Mouse (Mus musculus) left cerebral cortex, adult 2 months (tissue): Measurements from ENCODE around the gene Gm37596. TPM values are rescaled to one million over a fixed set of nuclear protein-coding genes. Genes with fewer than 3 reads are reported as not detected.
"Not testable (repeated sequence)": the region's sequence is repeated elsewhere in the genome, so short reads cannot be mapped to it uniquely, and the experiment has no call there.

Source experiments
- DNase-seq, 2 experiments: peaks; one replicate each; pipeline ENCODE4 v3.0.0; 2021 to 2022; ENCODE audit warnings: low spot score in 2 of 2, mixed read lengths in 1 of 2; ENCODE audit errors: extremely low spot score in 1 of 2
- H3K27ac ChIP-seq: fragments of 200-600 bp; 2 replicates; pipeline ENCODE4 v1.8.1; 2022
- H3K4me3 ChIP-seq: fragments of 200-600 bp; 2 replicates; pipeline ENCODE4 v1.8.1; 2022
- CTCF ChIP-seq: fragments of 200-600 bp; IDR thresholded peaks from 2 replicates; pipeline ENCODE4 v1.8.1; 2022; ENCODE audit warnings: antibody characterized with exemption, mild to moderate bottlenecking, moderate library complexity
- intact Hi-C: fragments of 180-260 bp; cut with DNase I; formaldehyde crosslinking; loops from one replicate; pipeline ENCODE4 v1.15.1; 2025
- long read RNA-seq, 2 experiments: library from polyadenylated mRNA; stranded (forward); transcript quantifications; one replicate each; pipeline ENCODE4 v2.0.0; 2021; ENCODE audit warnings: borderline mapping rate in 2 of 2
- total RNA-seq, 2 experiments: library from RNA; stranded (reverse); gene quantifications; 2 replicates each; pipeline ENCODE4 v1.2.3; 2021

Gene Gm37596
- not detected for total RNA-seq
- long read RNA-seq, experiment 1 = 0 reads
- long read RNA-seq, experiment 2 = 0 reads

DNA sequence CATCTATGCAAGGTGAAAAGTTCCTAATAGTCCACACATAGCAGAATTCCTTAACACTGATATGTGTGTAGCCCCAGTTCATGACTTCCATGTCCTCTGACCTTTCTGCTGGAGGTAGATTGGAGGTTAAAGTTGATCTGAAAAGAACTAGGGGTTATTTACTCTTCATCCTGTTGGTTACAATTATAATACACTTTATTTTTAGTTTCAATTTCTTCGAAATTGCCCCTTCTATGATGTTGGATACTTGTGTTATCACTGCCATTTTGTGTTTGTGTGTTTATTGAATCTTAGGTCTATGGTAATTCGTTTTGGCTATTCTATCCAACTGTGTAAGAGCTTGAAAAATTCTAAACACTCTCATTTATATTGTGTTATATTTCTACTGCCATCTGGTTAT, at the start of gene Gm37596:
Gene Gm37596 (minus strand): TSS at position 101 of the 400 bp plus-strand sequence.
- H3K4me3 ChIP-seq, DNase-seq, intact Hi-C loops, H3K27ac ChIP-seq: not testable (repeated sequence)

DNA sequence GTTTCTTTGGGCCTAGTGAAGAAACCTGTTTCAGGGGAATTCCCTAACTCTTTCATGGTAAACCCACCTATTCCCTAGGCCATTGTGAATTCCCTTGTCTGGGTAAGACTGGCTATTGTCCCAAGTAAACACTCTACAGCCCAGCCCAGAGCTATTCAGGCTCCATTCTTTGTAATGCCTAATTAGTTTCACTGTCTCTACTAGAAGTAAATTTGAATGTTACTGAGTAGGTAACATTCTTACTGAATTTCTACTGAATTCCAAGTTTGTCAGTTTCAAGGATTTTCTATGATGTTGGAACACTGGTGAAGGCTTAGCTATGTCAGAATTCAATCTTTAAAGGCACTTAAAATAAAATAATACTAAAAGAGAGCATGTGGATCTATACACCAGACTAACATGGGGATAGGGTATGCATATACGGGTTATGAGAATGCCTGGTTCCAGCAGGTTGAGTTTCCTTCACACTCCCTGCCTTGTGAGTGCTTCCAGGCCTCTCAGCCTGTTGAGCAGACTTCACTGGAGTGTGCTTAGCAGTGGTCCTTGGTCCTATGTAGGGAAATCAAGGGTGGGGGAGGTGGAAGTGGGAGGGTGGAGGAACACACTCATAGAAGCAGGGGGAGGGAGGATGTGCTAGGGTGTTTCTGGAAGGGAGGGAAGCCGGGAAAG, 16.2 kb upstream of the Gm37596 start:
- DNase-seq, H3K4me3 ChIP-seq, intact Hi-C loops, H3K27ac ChIP-seq: not testable (repeated sequence)

GRCm38 (mm10) chr3:93676210-93676609, 16.7 kb downstream of the Gm37596 start, which contains the start of gene Tdpoz1:
TSS of gene Tdpoz1 (minus strand) at chr3:93676310.
- H3K27ac ChIP-seq, DNase-seq, intact Hi-C loops, H3K4me3 ChIP-seq: not testable (repeated sequence)

- DNase-seq, H3K27ac ChIP-seq, intact Hi-C loops, H3K4me3 ChIP-seq: not testable (repeated sequence)
Measured at GRCm38 (mm10) chr3:93670805-93671503, 21.9 kb downstream of the Gm37596 start.

DNA sequence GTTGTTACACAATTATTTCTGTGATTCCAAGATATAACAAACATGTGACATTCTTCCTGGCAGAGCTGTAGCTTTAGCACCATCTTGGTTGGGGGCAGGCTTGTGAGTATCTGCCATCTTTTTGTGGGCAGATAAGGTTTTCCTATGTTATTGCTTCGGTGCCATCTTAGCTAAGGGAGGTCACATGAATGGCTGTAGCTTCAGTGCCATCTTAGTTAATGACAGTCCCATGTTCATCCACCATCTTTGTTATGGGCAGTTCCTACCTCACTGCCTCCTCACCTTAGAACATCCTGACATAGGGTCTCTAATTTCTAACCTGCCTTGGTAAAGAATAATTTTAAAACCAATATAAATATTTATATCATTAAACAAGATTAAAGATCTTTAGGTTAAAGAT, 38.6 kb downstream of the Gm37596 start:
- no peak for DNase-seq
- TF ChIP-seq CTCF = no peak
- intact Hi-C loops = no loop called here

DNA sequence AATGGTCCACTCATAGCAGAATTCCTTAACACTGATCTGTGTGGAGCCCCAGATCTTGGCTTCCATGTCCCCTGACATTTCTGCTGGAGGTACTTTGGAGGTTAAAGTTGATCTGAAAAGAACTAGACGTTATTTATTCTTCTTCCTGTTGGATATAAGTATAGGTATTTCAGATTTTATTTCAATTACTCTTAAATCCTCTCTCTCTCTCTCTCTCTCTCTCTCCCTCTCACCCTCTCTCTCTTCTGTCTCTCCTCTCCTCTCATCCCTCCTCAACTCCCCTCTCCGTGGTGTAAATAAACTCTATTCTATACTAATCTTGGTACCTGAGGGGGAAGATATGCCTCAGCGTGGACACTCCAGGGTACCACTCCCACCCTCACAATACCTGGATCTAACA, 40.3 kb downstream of the Gm37596 start, which contains the start of gene Tdpoz2:
Gene Tdpoz2 (minus strand): TSS at position 101 of the 400 bp plus-strand sequence.
- intact Hi-C loops = no loop called here
- no peak for DNase-seq
- Histone ChIP-seq H3K27ac (no peak within 1 kb of the TSS), H3K4me3 (no peak within 1 kb of the TSS)
- no peak for TF ChIP-seq CTCF

More for the DNA sequence above, 38.6 kb downstream of the Gm37596 start:
- Histone ChIP-seq H3K27ac (no peak overlapping the region), H3K4me3 (no peak overlapping the region)

Other genes with a start within 250 kb of the Gm37596 start
- not detected for gene Tchhl1, start 224.3 kb downstream of the Gm37596 start, total RNA-seq
- gene S100a11, start 172.6 kb downstream of the Gm37596 start, total RNA-seq = 10 to 100 TPM in 1 of 2 experiments, 1 to 10 TPM in 1; 8.0 to 11.0 TPM
- 10 to 100 TPM; 42.6 to 43.7 TPM for gene S100a10, start 138.0 kb downstream of the Gm37596 start, total RNA-seq
- gene Tdpoz2, start 40.4 kb downstream of the Gm37596 start, total RNA-seq = not detected
- gene Tdpoz1, start 16.8 kb downstream of the Gm37596 start, total RNA-seq = not detected
- not detected for gene Gm5773, start 79.9 kb upstream of the Gm37596 start, total RNA-seq
- not detected for gene Tdpoz4, start 103.3 kb upstream of the Gm37596 start, total RNA-seq
- gene Tdpoz3, start 132.9 kb upstream of the Gm37596 start, total RNA-seq = not detected